Mouse (Mus musculus) neural tube, embryonic 11.5 days (tissue): ENCODE measurements at regions not wholly inside any gene's neighbourhood (a gene's known extent, or its start where the extent isn't known, plus 50 kb on each side); places are given as distances from the start of the nearest gene placed in this dataset.
"Not testable (repeated sequence)": the region's sequence is repeated elsewhere in the genome, so short reads cannot be mapped to it uniquely, and the experiment has no call there.

ENCODE experiments used
- ATAC-seq: fragments of 200-750 bp; cut with Nextera tagmentation; 2 replicates; pipeline ENCODE4 v1.8.0; 2017; ENCODE audit warnings: moderate number of reproducible peaks, mild to moderate bottlenecking, moderate TSS enrichment, moderate library complexity; ENCODE audit not compliant: insufficient read depth, low FRiP score, low TSS enrichment
- DNase-seq: peaks from one replicate; pipeline ENCODE4 v3.0.0-alpha.2; 2015; ENCODE audit warnings: low spot score
- H3K27ac ChIP-seq: fragments of 300-500 bp; sonication (generic); 2 replicates; pipeline ENCODE4 v1.5.1; 2014; ENCODE audit warnings: low read depth, mild to moderate bottlenecking, low read length
- H3K27me3 ChIP-seq: fragments of 300-500 bp; sonication (generic); 2 replicates; pipeline ENCODE4 v1.6.1; 2014; ENCODE audit warnings: mild to moderate bottlenecking, low read length, mixed read lengths; ENCODE audit not compliant: control insufficient read depth, insufficient read depth
- H3K36me3 ChIP-seq: fragments of 300-500 bp; sonication (generic); 2 replicates; pipeline ENCODE4 v1.6.1; 2014; ENCODE audit warnings: mild to moderate bottlenecking, low read length, moderate library complexity, mixed read lengths; ENCODE audit not compliant: control insufficient read depth, insufficient read depth
- H3K4me1 ChIP-seq: fragments of 300-500 bp; sonication (generic); 2 replicates; pipeline ENCODE4 v1.6.1; 2014; ENCODE audit warnings: low read length, mixed read lengths; ENCODE audit not compliant: control insufficient read depth, insufficient read depth
- H3K4me2 ChIP-seq: fragments of 300-500 bp; sonication (generic); 2 replicates; pipeline ENCODE4 v1.6.1; 2014; ENCODE audit warnings: low read depth, mild to moderate bottlenecking, moderate library complexity
- H3K4me3 ChIP-seq: fragments of 300-500 bp; sonication (generic); 2 replicates; pipeline ENCODE4 v1.5.1; 2014; ENCODE audit warnings: low read depth, low read length
- H3K9ac ChIP-seq: fragments of 300-500 bp; sonication (generic); 2 replicates; pipeline ENCODE4 v1.6.1; 2014; ENCODE audit warnings: mild to moderate bottlenecking, low read length
- H3K9me3 ChIP-seq: fragments of 300-500 bp; sonication (generic); 2 replicates; pipeline ENCODE4 v1.6.1; 2016; ENCODE audit warnings: low read length; ENCODE audit not compliant: control insufficient read depth
- WGBS: fragments of 180-500 bp; shearing (Covaris S2); extraction: QIAGEN DNeasy Blood & Tissue Kit; methylation state at CpG from one replicate; pipeline ENCODE4 v1.1.7; 2014; 5-methylcytosine and 5-hydroxymethylcytosine counted together

DNA sequence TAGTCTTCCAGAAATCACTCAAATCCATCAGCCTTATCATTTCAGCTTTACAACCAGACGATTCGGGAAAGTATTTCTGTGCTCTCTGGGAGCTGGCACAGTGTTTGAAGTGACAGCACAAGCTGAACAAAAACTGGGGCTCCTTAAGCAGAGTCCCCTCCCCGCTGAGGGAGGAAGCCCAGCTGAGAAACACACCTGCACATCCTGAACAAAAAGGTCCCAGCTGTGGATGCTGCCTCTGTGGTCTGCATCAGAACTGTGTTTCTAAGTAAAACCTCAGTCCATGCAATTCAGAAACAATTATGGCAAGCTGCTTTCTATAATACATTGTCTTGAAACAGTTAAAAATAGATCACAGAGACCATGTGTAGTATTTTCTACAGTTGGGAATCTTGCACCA, 368.3 kb upstream of the Olfr1507 start:
- not testable (repeated sequence) for H3K9ac ChIP-seq, H3K4me2 ChIP-seq, DNase-seq, H3K27ac ChIP-seq, H3K4me3 ChIP-seq, H3K9me3 ChIP-seq, H3K27me3 ChIP-seq, H3K36me3 ChIP-seq, H3K4me1 ChIP-seq, ATAC-seq
- no CpG with 5 or more reads among the region's 3 CpGs for WGBS

- H3K36me3 ChIP-seq, ATAC-seq, H3K9me3 ChIP-seq, H3K4me1 ChIP-seq, H3K9ac ChIP-seq, H3K4me3 ChIP-seq, DNase-seq, H3K27ac ChIP-seq, H3K27me3 ChIP-seq, H3K4me2 ChIP-seq: not testable (repeated sequence)
These were observed 367.6 kb upstream of the Olfr1507 start for GRCm38 (mm10) chr14:52863107-52863506.

GRCm38 (mm10) chr14:52862491-52862890, 366.9 kb upstream of the Olfr1507 start:
- not testable (repeated sequence) for DNase-seq, ATAC-seq, H3K4me2 ChIP-seq, H3K27me3 ChIP-seq, H3K9ac ChIP-seq, H3K4me3 ChIP-seq, H3K27ac ChIP-seq, H3K36me3 ChIP-seq, H3K9me3 ChIP-seq, H3K4me1 ChIP-seq
- WGBS: 60% methylated on average over 6 of the region's 20 CpGs

DNA sequence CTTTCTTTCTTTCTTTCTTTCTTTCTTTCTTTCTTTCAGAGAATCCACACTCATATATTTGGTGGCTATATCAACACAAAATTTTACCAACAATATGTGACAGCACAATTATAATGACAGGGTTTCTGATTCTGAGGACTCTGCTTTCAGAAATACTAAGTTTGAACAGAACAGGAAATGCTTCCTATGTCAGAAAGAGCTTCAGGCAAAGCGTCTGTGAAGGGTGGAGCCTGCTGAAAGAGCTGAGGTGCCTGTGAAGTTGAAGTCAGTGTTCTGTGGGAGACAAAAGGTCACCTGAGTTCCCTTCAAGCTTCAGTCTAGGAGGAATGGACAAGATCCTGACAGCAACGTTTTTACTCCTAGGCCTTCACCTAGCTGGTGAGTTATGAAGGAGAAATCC, 359.8 kb upstream of the Olfr1507 start:
- no CpG with 5 or more reads among the region's 2 CpGs for WGBS

DNA sequence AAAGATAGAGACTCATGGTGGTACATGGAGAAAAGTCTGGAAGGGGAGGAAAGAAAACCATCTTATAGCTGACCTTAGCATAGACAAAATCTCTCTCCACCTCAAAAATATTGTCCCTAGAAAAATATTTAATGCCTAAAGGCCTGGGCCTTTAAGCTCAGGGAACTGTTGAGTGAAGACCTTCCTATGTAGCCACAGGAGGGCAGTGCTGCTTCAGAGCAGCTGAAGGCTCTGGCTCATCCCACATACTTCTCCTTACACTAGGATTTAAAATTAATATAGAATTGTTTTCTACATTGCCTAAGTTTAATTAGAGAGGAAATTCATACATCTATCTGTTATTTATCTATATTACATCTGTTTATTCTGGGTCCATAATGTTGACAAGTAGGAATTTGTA, 358.0 kb upstream of the Olfr1507 start:
- H3K36me3 ChIP-seq, H3K4me3 ChIP-seq, H3K9me3 ChIP-seq, ATAC-seq, H3K4me1 ChIP-seq, H3K27me3 ChIP-seq, DNase-seq, H3K9ac ChIP-seq, H3K27ac ChIP-seq, H3K4me2 ChIP-seq: not testable (repeated sequence)

More for the DNA sequence above, 359.8 kb upstream of the Olfr1507 start:
- not testable (repeated sequence) for DNase-seq, H3K27ac ChIP-seq, H3K4me1 ChIP-seq, H3K27me3 ChIP-seq, H3K9ac ChIP-seq, ATAC-seq, H3K4me3 ChIP-seq, H3K36me3 ChIP-seq, H3K4me2 ChIP-seq, H3K9me3 ChIP-seq

- WGBS: no CpG with 5 or more reads among the region's 2 CpGs
- not testable (repeated sequence) for H3K9ac ChIP-seq, H3K27ac ChIP-seq, H3K4me1 ChIP-seq, DNase-seq, H3K27me3 ChIP-seq, H3K36me3 ChIP-seq, ATAC-seq, H3K4me3 ChIP-seq, H3K9me3 ChIP-seq, H3K4me2 ChIP-seq
These were observed 352.4 kb upstream of the Olfr1507 start for GRCm38 (mm10) chr14:52847970-52848369.

- DNase-seq, H3K4me1 ChIP-seq, H3K9ac ChIP-seq, H3K4me2 ChIP-seq, H3K4me3 ChIP-seq, ATAC-seq, H3K27ac ChIP-seq, H3K9me3 ChIP-seq, H3K27me3 ChIP-seq, H3K36me3 ChIP-seq: not testable (repeated sequence)
- WGBS: no CpG with 5 or more reads among the region's 1 CpGs
These were observed 328.5 kb upstream of the Olfr1507 start for GRCm38 (mm10) chr14:52824005-52824404.

DNA sequence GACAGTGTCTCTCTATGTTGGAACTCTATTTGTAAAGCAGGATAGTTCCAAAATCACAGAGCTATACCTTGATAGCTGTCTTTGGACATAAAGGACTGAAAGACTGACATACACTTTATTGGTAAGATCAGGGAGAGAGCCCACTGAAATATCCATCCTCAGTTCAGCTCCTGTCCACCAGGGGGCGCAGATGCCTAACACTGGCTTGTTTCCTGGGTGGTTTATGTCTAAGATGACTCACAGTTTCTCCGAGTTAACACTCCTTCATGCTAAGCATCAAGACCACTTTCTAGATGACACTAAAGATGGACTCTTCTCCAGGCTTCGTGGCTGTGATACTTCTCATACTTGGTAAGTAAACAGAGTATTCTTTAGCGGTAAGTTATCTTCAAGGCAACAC, 326.1 kb upstream of the Olfr1507 start:
- H3K9me3 ChIP-seq, H3K27me3 ChIP-seq, H3K4me1 ChIP-seq, ATAC-seq, H3K36me3 ChIP-seq, H3K4me2 ChIP-seq, H3K4me3 ChIP-seq, H3K27ac ChIP-seq, H3K9ac ChIP-seq, DNase-seq: not testable (repeated sequence)
- no CpG with 5 or more reads among the region's 4 CpGs for WGBS

DNA sequence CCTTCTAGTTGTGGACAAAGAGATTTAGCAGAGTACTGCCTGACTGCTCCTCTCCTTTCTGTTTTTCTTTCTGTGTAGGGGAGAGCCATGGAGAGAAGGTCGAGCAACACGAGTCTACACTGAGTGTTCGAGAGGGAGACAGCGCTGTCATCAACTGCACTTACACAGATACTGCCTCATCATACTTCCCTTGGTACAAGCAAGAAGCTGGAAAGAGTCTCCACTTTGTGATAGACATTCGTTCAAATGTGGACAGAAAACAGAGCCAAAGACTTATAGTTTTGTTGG, 315.5 kb upstream of the Olfr1507 start:
- not testable (repeated sequence) for DNase-seq, ATAC-seq, H3K9me3 ChIP-seq, H3K27me3 ChIP-seq, H3K4me1 ChIP-seq, H3K36me3 ChIP-seq, H3K4me3 ChIP-seq, H3K4me2 ChIP-seq, H3K27ac ChIP-seq, H3K9ac ChIP-seq
- WGBS: 96% methylated on average over 2 of the region's 5 CpGs
